Mouse (Mus musculus) testis, adult 2 months (tissue): ENCODE data around the gene Plce1.

Source experiments
- CTCF ChIP-seq: fragments of 200-500 bp; IDR thresholded peaks from 2 replicates; pipeline ENCODE4 v1.5.1; 2012; ENCODE audit warnings: low read depth, mild to moderate bottlenecking, inconsistent platforms, low read length, moderate library complexity; ENCODE audit not compliant: control insufficient read depth, insufficient read depth, insufficient replicate concordance
- POLR2A ChIP-seq: fragments of 200-500 bp; IDR thresholded peaks from 2 replicates; pipeline ENCODE4 v1.6.1; 2012; ENCODE audit warnings: low read depth, mild to moderate bottlenecking, inconsistent platforms, low read length, moderate library complexity; ENCODE audit not compliant: control insufficient read depth

- no peak for TF ChIP-seq CTCF
- no peak for TF ChIP-seq POLR2A
These were observed 102.0 kb downstream of the Plce1 start for GRCm38 (mm10) chr19:38582861-38583260.
